Mouse (Mus musculus): Measurements from ENCODE around the gene Adam21.
"Not testable (repeated sequence)": the region's sequence is repeated elsewhere in the genome, so short reads cannot be mapped to it uniquely, and the experiment has no call there.

Adam21 gene

GRCm38 (mm10) chr12:81568374-81568773 lies at the start of gene Adam21:
Gene Adam21 (minus strand): TSS chr12:81568474.
- DNase-seq (ENCODE audit: low read depth, low spot score): no peak

GRCm38 (mm10) chr12:81616980-81617379 lies 48.7 kb upstream of the Adam21 start:
- peak; percentile 91 for DNase-seq (ENCODE audit: low read depth, low spot score)

- DNase-seq (ENCODE audit: low read depth, low spot score): peak; percentile 81
These were observed 47.5 kb upstream of the Adam21 start for GRCm38 (mm10) chr12:81615807-81616206.

- DNase-seq (ENCODE audit: low read depth, low spot score): no peak
These were observed 41.2 kb upstream of the Adam21 start for GRCm38 (mm10) chr12:81609445-81609844.

GRCm38 (mm10) chr12:81604995-81605784 lies 36.9 kb upstream of the Adam21 start:
- no peak for DNase-seq (ENCODE audit: low read depth, low spot score)

- DNase-seq (ENCODE audit: low read depth, low spot score): no peak
These were observed 28.4 kb upstream of the Adam21 start for GRCm38 (mm10) chr12:81596547-81597262.

GRCm38 (mm10) chr12:81594902-81595671 lies 26.8 kb upstream of the Adam21 start, which contains the start of gene Med6:
Gene Med6 (minus strand): TSS chr12:81595008.
- peak; percentile 99 for DNase-seq (ENCODE audit: low read depth, low spot score)

GRCm38 (mm10) chr12:81567931-81568330 lies 343 bp downstream of the Adam21 start:
- DNase-seq (ENCODE audit: low read depth, low spot score): no peak

GRCm38 (mm10) chr12:81564173-81564572 lies 4.1 kb downstream of the Adam21 start:
- DNase-seq (ENCODE audit: low read depth, low spot score): peak; percentile 75

- no peak for DNase-seq (ENCODE audit: low read depth, low spot score)
These were observed 19.0 kb downstream of the Adam21 start for GRCm38 (mm10) chr12:81549286-81549685.

GRCm38 (mm10) chr12:81547163-81547562 lies 21.1 kb downstream of the Adam21 start:
- no peak for DNase-seq (ENCODE audit: low read depth, low spot score)

GRCm38 (mm10) chr12:81533029-81533419 lies 35.2 kb downstream of the Adam21 start:
- no peak for DNase-seq (ENCODE audit: low read depth, low spot score)

GRCm38 (mm10) chr12:81532316-81533028 lies 35.8 kb downstream of the Adam21 start, which contains the start of the genes Gm20498 and Synj2bp:
Gene Gm20498 (minus strand): TSS chr12:81532905.
Gene Synj2bp (minus strand): TSS chr12:81532911.
- DNase-seq (ENCODE audit: low read depth, low spot score): peak; percentile 98

GRCm38 (mm10) chr12:81530587-81530986 lies 37.7 kb downstream of the Adam21 start:
- not testable (repeated sequence) for DNase-seq (ENCODE audit: low read depth, low spot score)

Measured in brain, adult 2 months (tissue).